In genomic region chr5:110101716-110102347, GRCm38 (mm10) we compare ENCODE assay signal across 9 mouse cellular contexts. TPM values are rescaled to one million over a fixed set of nuclear protein-coding genes. Genes with fewer than 3 reads are reported as not detected.
A peak's percentile ranks its signal among the peaks of the same experiment; 100 is the strongest.
DNase-seq lines count a peak whose midpoint lies in the region; ATAC-seq and TF ChIP-seq lines count a peak whose summit lies in the region.
"Had no signal": no experiment of that assay in that cellular context is flagged by ENCODE, and none has a peak within 500 bp of the region (broad histone marks: within the 10 kb centered on the region; RNA-seq: fewer than 3 reads in every experiment).

No protein-coding gene starts in this region.

- WGBS in lung, embryonic 14.5 days = 12% methylated on average over 34 of the region's 34 CpGs
- 15% methylated on average over 34 of the region's 34 CpGs for WGBS in kidney, embryonic 16.5 days
- 21% methylated on average over 34 of the region's 34 CpGs for WGBS in liver, adult 2 months
- 24% methylated on average over 34 of the region's 34 CpGs for WGBS in neural tube, embryonic 12.5 days

- TF ChIP-seq CTCF in lung, embryonic 14.5 days (IDR thresholded peaks at IDR 0.05; ENCODE audit: low read depth) = no peak
- TF ChIP-seq CTCF in liver, adult 2 months (IDR thresholded peaks at IDR 0.05; ENCODE audit: low read depth, low read length) = no peak

- H3K4me2 ChIP-seq in lung, embryonic 14.5 days = peak overlapping the region; percentile 66
- peak overlapping the region; percentile 80 for H3K4me2 ChIP-seq in kidney, embryonic 16.5 days (replicated peaks; ENCODE audit: low read depth, low read length)
- H3K4me2 ChIP-seq in neural tube, embryonic 12.5 days (replicated peaks) = peak overlapping the region; percentile 64

- peak overlapping the region; percentile 31 for H3K4me3 ChIP-seq in lung, embryonic 14.5 days (ENCODE audit: low read depth, low read length)
- H3K4me3 ChIP-seq in kidney, embryonic 16.5 days (ENCODE audit: low read length) = peak overlapping the region; percentile 32
- H3K4me3 ChIP-seq in liver, adult 2 months (ENCODE audit: insufficient read depth, low read depth, low read length) = peak overlapping the region; percentile 24; the same call in 1 of the 2 replicates
- peak overlapping the region; percentile 23 for H3K4me3 ChIP-seq in neural tube, embryonic 12.5 days

- H3K79me2 ChIP-seq in liver, adult 2 months (ENCODE audit: control insufficient read depth, insufficient read depth, low read length) = peaks cover 3% of the 10 kb centered on the region; the same call in 1 of the 2 replicates

- H3K27ac ChIP-seq in lung, embryonic 14.5 days (ENCODE audit: low read depth) = no peak overlapping the region
- no peak overlapping the region for H3K27ac ChIP-seq in kidney, embryonic 16.5 days (ENCODE audit: low read length)
- no peak overlapping the region for H3K27ac ChIP-seq in liver, adult 2 months (replicated peaks; ENCODE audit: insufficient read depth, low read depth, low read length)
- H3K27ac ChIP-seq in neural tube, embryonic 12.5 days = no peak overlapping the region
- H3K27ac ChIP-seq: macrophage had no signal

- TF ChIP-seq POLR2A in liver, adult 2 months (IDR thresholded peaks at IDR 0.05; ENCODE audit: extremely low read depth, insufficient read depth, low read length) = no peak

- DNase-seq in lung, embryonic 14.5 days = peak; percentile 55
- no peak for DNase-seq in lung, adult 18-20 months
- peak; percentile 76 to 77 for DNase-seq in cerebellum, postnatal 10 days
- peak; percentile 48 to 59 for DNase-seq in frontal cortex, postnatal 25 days (ENCODE audit: low spot score in 2 of 2)
- DNase-seq in liver, adult 2 months (ENCODE audit: extremely low read depth, low read depth, low spot score) = no peak
- DNase-seq in thymus, postnatal 10 days (ENCODE audit: low spot score in 2 of 2) = peak; percentile 31 to 34

- peaks cover 21% of the 10 kb centered on the region for H3K4me1 ChIP-seq in lung, embryonic 14.5 days (ENCODE audit: insufficient read depth)
- H3K4me1 ChIP-seq in kidney, embryonic 16.5 days (ENCODE audit: insufficient read depth, low read length) = peaks cover 35% of the 10 kb centered on the region
- H3K4me1 ChIP-seq in liver, adult 2 months (ENCODE audit: control insufficient read depth, insufficient read depth, low read length) = peaks cover 12% of the 10 kb centered on the region
- peaks cover 32% of the 10 kb centered on the region for H3K4me1 ChIP-seq in neural tube, embryonic 12.5 days

- H3K9me3 ChIP-seq in lung, embryonic 14.5 days (ENCODE audit: low read depth, low read length) = peaks cover 5% of the 10 kb centered on the region; the same call in 1 of the 2 replicates
- 0 out of 2 replicates have a peak, but pooled peaks cover 8% of the 10 kb centered on the region for H3K9me3 ChIP-seq in kidney, embryonic 16.5 days (ENCODE audit: low read length)
- no peaks in the 10 kb centered on the region for H3K9me3 ChIP-seq in neural tube, embryonic 12.5 days

- H3K9ac ChIP-seq in lung, embryonic 14.5 days = peak overlapping the region; percentile 6; the same call in 1 of the 2 replicates
- peak overlapping the region; percentile 36; the same call in 1 of the 2 replicates for H3K9ac ChIP-seq in kidney, embryonic 16.5 days (replicated peaks; ENCODE audit: low read length)
- peak overlapping the region; percentile 14; the same call in 1 of the 2 replicates for H3K9ac ChIP-seq in liver, adult 2 months (ENCODE audit: low read depth, low read length)
- H3K9ac ChIP-seq in neural tube, embryonic 12.5 days = 0 out of 2 replicates have a peak overlapping the region, but pooled peaks have one; percentile 29

- H3K27me3 ChIP-seq in lung, embryonic 14.5 days (ENCODE audit: insufficient read depth, low read length) = no peaks in the 10 kb centered on the region
- H3K27me3 ChIP-seq in kidney, embryonic 16.5 days (ENCODE audit: insufficient read depth, low read length) = no peaks in the 10 kb centered on the region
- H3K27me3 ChIP-seq in liver, adult 2 months (ENCODE audit: control insufficient read depth, insufficient read depth, low read length) = no peaks in the 10 kb centered on the region
- H3K27me3 ChIP-seq in neural tube, embryonic 12.5 days (replicated peaks) = peaks cover 5% of the 10 kb centered on the region; the same call in 1 of the 2 replicates

- peak; percentile 5; the same call in 1 of the 2 replicates for ATAC-seq in lung, embryonic 14.5 days (ENCODE audit: insufficient read depth)
- ATAC-seq in kidney, embryonic 16.5 days (ENCODE audit: low FRiP score, low TSS enrichment) = peak; percentile 19; the same call in 1 of the 2 replicates
- peak; percentile 26 for ATAC-seq in neural tube, embryonic 12.5 days (ENCODE audit: low FRiP score, low read depth)

- H3K36me3 ChIP-seq in lung, embryonic 14.5 days (ENCODE audit: insufficient read depth) = peaks cover 39% of the 10 kb centered on the region
- H3K36me3 ChIP-seq in kidney, embryonic 16.5 days (ENCODE audit: insufficient read depth, low read length) = peaks cover 38% of the 10 kb centered on the region
- peaks cover 9% of the 10 kb centered on the region; the same call in 1 of the 2 replicates for H3K36me3 ChIP-seq in liver, adult 2 months (ENCODE audit: control insufficient read depth, insufficient read depth, low read length)
- peaks cover 38% of the 10 kb centered on the region for H3K36me3 ChIP-seq in neural tube, embryonic 12.5 days

RNA-seq across cellular contexts. Expression of gene Plcxd1, which starts 2.1 kb away (rescaled TPM):
- polyA plus RNA-seq in lung, embryonic 14.5 days (2014; fragmentation: Nextera tagmentation; extraction: Ambion mirVana) = 2.2 TPM in 2 replicates
- polyA plus RNA-seq in kidney, embryonic 16.5 days (2015; fragmentation: Nextera tagmentation; extraction: Ambion mirVana) = 2.3 and 2.6 TPM in 2 replicates
- 0.13 and 0.92 TPM in 2 replicates for total RNA-seq in liver, adult 2 months (2014; rRNA removed)
- polyA plus RNA-seq in liver, adult 2 months (2012; rRNA removed) = 0.62 and 2.0 TPM in 2 replicates
- polyA plus RNA-seq in neural tube, embryonic 12.5 days (2016; fragmentation: Nextera tagmentation; extraction: Ambion mirVana) = 1.3 and 1.8 TPM in 2 replicates

RNA-seq across cellular contexts. Expression of gene Gtpbp6, which starts 6.2 kb away (rescaled TPM):
- 26.2 and 29.8 TPM in 2 replicates for polyA plus RNA-seq in lung, embryonic 14.5 days (2014; fragmentation: Nextera tagmentation; extraction: Ambion mirVana)
- polyA plus RNA-seq in kidney, embryonic 16.5 days (2015; fragmentation: Nextera tagmentation; extraction: Ambion mirVana) = 36.4 and 39.2 TPM in 2 replicates
- 9.0 and 10.7 TPM in 2 replicates for total RNA-seq in liver, adult 2 months (2014; rRNA removed)
- polyA plus RNA-seq in liver, adult 2 months (2012; rRNA removed) = 32.9 and 45.2 TPM in 2 replicates
- polyA plus RNA-seq in neural tube, embryonic 12.5 days (2016; fragmentation: Nextera tagmentation; extraction: Ambion mirVana) = 51.2 and 61.7 TPM in 2 replicates

RNA-seq across cellular contexts. Expression of gene Gm35315, which starts 7.6 kb away (rescaled TPM):
- polyA plus RNA-seq in lung, embryonic 14.5 days (2014; fragmentation: Nextera tagmentation; extraction: Ambion mirVana) = 1.9 and 2.2 TPM in 2 replicates
- polyA plus RNA-seq in kidney, embryonic 16.5 days (2015; fragmentation: Nextera tagmentation; extraction: Ambion mirVana) = 1.6 and 1.7 TPM in 2 replicates
- total RNA-seq in liver, adult 2 months (2014; rRNA removed) = 1.7 and 2.9 TPM in 2 replicates
- polyA plus RNA-seq in liver, adult 2 months (2012; rRNA removed) = 0.20 and 0.26 TPM in 2 replicates
- 0.65 and 0.70 TPM in 2 replicates for polyA plus RNA-seq in neural tube, embryonic 12.5 days (2016; fragmentation: Nextera tagmentation; extraction: Ambion mirVana)

RNA-seq across cellular contexts. Expression of gene Zfp605, which starts 8.1 kb away (rescaled TPM):
- 3.3 and 3.8 TPM in 2 replicates for polyA plus RNA-seq in lung, embryonic 14.5 days (2014; fragmentation: Nextera tagmentation; extraction: Ambion mirVana)
- 4.5 and 6.0 TPM in 2 replicates for polyA plus RNA-seq in kidney, embryonic 16.5 days (2015; fragmentation: Nextera tagmentation; extraction: Ambion mirVana)
- 2.5 and 2.6 TPM in 2 replicates for total RNA-seq in liver, adult 2 months (2014; rRNA removed)
- polyA plus RNA-seq in liver, adult 2 months (2012; rRNA removed) = 0.19 and 0.32 TPM in 2 replicates
- 9.3 and 14.0 TPM in 2 replicates for polyA plus RNA-seq in neural tube, embryonic 12.5 days (2016; fragmentation: Nextera tagmentation; extraction: Ambion mirVana)

RNA-seq across cellular contexts. Expression of gene Gm17655, which starts 29.5 kb away (rescaled TPM):
- 3.3 and 7.2 TPM in 2 replicates for polyA plus RNA-seq in lung, embryonic 14.5 days (2014; fragmentation: Nextera tagmentation; extraction: Ambion mirVana)
- 4.2 and 6.9 TPM in 2 replicates for polyA plus RNA-seq in kidney, embryonic 16.5 days (2015; fragmentation: Nextera tagmentation; extraction: Ambion mirVana)
- 0.54 and 0.65 TPM in 2 replicates for total RNA-seq in liver, adult 2 months (2014; rRNA removed)
- not detected in 2 replicates for polyA plus RNA-seq in liver, adult 2 months (2012; rRNA removed)
- polyA plus RNA-seq in neural tube, embryonic 12.5 days (2016; fragmentation: Nextera tagmentation; extraction: Ambion mirVana) = 5.2 and 6.3 TPM in 2 replicates

Comparison
In these comparisons a context has a peak if more than half of its experiments do, and no peak if none do; other contexts are left out.
1. DNase-seq: peak in lung, embryonic 14.5 days (single experiment), cerebellum, postnatal 10 days (2 of 2), frontal cortex, postnatal 25 days (2 of 2) and thymus, postnatal 10 days (2 of 2); none in lung, adult 18-20 months (0 of 2) and liver, adult 2 months (single experiment).
2. Peak in every context shown above with its lines, with median percentiles within 50 percentile points of each other: ATAC-seq, H3K4me2 ChIP-seq, H3K4me3 ChIP-seq and H3K9ac ChIP-seq.